ENCODE assay signal across 12 mouse cellular contexts in the genomic region with DNA sequence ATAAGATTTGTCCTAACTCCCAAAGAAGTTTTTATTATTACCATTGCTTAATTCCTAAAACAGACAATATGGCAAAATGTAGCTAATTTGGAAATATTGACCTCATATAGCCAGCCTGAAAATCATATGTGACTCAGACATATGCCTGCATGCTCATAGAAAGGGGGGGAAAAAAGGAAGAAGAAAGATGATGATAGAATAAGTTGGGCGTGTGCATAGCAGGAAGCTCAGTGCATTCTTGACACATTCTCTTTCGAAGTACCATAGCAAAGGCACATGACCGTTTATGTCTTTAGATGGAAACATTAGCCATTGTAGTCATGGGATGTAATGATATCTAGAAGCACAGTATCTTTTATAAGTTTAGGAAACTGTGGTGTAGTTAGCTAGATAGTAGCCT. TPM values are rescaled to one million over a fixed set of nuclear protein-coding genes. Genes with fewer than 3 reads are reported as not detected.
DNase-seq lines count a peak whose midpoint lies in the region; ATAC-seq and TF ChIP-seq lines count a peak whose summit lies in the region.
"Had no signal": no experiment of that assay in that cellular context is flagged by ENCODE, and none has a peak within 500 bp of the region (broad histone marks: within the 10 kb centered on the region; RNA-seq: fewer than 3 reads in every experiment).

Gene P2ry10b, plus strand, starts transcription at position 247 of the 400 bp plus-strand sequence.

- H3K9ac ChIP-seq in kidney, embryonic 16.5 days (replicated peaks; ENCODE audit: low read length), result no peak within 1 kb of the TSS

- no peak within 1 kb of the TSS for H3K4me2 ChIP-seq in kidney, embryonic 16.5 days (replicated peaks; ENCODE audit: low read depth, low read length)

- TF ChIP-seq CTCF in layer of hippocampus, adult 2 months (conservative IDR thresholded peaks at IDR 0.05), result no peak
- TF ChIP-seq CTCF in G1E (IDR thresholded peaks at IDR 0.05; ENCODE audit: low read depth, low read length), result no peak

- H3K36me3 ChIP-seq in G1E (replicated peaks), result no peaks in the 10 kb centered on the region
- H3K36me3 ChIP-seq in kidney, embryonic 16.5 days (ENCODE audit: insufficient read depth, low read length), result no peaks in the 10 kb centered on the region
- H3K36me3 ChIP-seq: forebrain, embryonic 10.5 days had no signal

- H3K4me1 ChIP-seq in G1E (ENCODE audit: insufficient read depth, low read depth, low read length), result peaks cover 10% of the 10 kb centered on the region; the same call in 1 of the 2 replicates
- H3K4me1 ChIP-seq in kidney, embryonic 16.5 days (ENCODE audit: insufficient read depth, low read length), result no peaks in the 10 kb centered on the region

- H3K9me3 ChIP-seq in G1E (replicated peaks), result no peaks in the 10 kb centered on the region
- H3K9me3 ChIP-seq in kidney, embryonic 16.5 days (ENCODE audit: low read length), result no peaks in the 10 kb centered on the region
- H3K9me3 ChIP-seq: forebrain, embryonic 10.5 days had no signal

- DNase-seq in layer of hippocampus, adult 2 months (ENCODE audit: low spot score in 2 of 2), result no peak
- no peak for DNase-seq in layer of hippocampus, postnatal 25 days (ENCODE audit: extremely low spot score in 1 of 2, low spot score in 1 of 2)
- no peak for DNase-seq in G1E (ENCODE audit: low spot score)
- DNase-seq in adrenal gland, adult (ENCODE audit: inconsistent age in 2 of 2, low spot score in 1 of 2), result no peak
- DNase-seq: gastrocnemius, postnatal 14 days; kidney, postnatal 4 days; retina, postnatal 1 day had no signal

- no peak for ATAC-seq in G1E (ENCODE audit: extremely low read depth, insufficient number of reproducible peaks, low FRiP score, poor library complexity, severe bottlenecking)
- ATAC-seq in granulocyte monocyte progenitor cell, adult 5-6 weeks (replicated peaks; ENCODE audit: poor library complexity, severe bottlenecking), result peak; percentile 56
- peak; percentile 73 for ATAC-seq in monocyte, adult 5-6 weeks (replicated peaks; ENCODE audit: insufficient number of reproducible peaks, low FRiP score, low TSS enrichment, poor library complexity, severe bottlenecking)
- no peak for ATAC-seq in kidney, embryonic 16.5 days (ENCODE audit: low FRiP score, low TSS enrichment)

- no peak within 1 kb of the TSS for H3K4me3 ChIP-seq in layer of hippocampus, adult 2 months
- H3K4me3 ChIP-seq in G1E (ENCODE audit: low read depth, low read length), result peak within 1 kb of the TSS; percentile 23; the same call in 1 of the 2 replicates
- H3K4me3 ChIP-seq in kidney, embryonic 16.5 days (ENCODE audit: low read length), result no peak within 1 kb of the TSS
- H3K4me3 ChIP-seq: forebrain, embryonic 10.5 days had no signal

- H3K27ac ChIP-seq in layer of hippocampus, adult 2 months, result 0 out of 2 replicates have a peak within 1 kb of the TSS, but pooled peaks have one; percentile 18
- no peak within 1 kb of the TSS for H3K27ac ChIP-seq in kidney, embryonic 16.5 days (ENCODE audit: low read length)
- H3K27ac ChIP-seq: forebrain, embryonic 10.5 days had no signal

- no peaks in the 10 kb centered on the region for H3K27me3 ChIP-seq in G1E (ENCODE audit: insufficient read depth, low read length)
- 0 out of 2 replicates have a peak, but pooled peaks cover 2% of the 10 kb centered on the region for H3K27me3 ChIP-seq in kidney, embryonic 16.5 days (ENCODE audit: insufficient read depth, low read length)

- WGBS in kidney, embryonic 16.5 days, result 89% methylated on average over 3 of the region's 3 CpGs

RNA-seq across cellular contexts. Expression of gene P2ry10b, which starts in this region (rescaled TPM):
- total RNA-seq in layer of hippocampus, adult 2 months (2021), result under 1 TPM; 0.23 to 0.66 TPM
- under 1 TPM; 0.16 to 0.34 TPM for total RNA-seq in layer of hippocampus, postnatal 25 days (2021)
- total RNA-seq in G1E (2014; fragmentation: Nextera tagmentation) (8.1 and 10.7 TPM in 2 replicates), G1E (2017) (9.2 and 9.8 TPM in 2 replicates)
- 0.14 and 0.19 TPM in 2 replicates for polyA plus RNA-seq in G1E (2012)
- total RNA-seq in granulocyte monocyte progenitor cell, adult 5-6 weeks (2014; fragmentation: Nextera tagmentation), result 0.11 TPM in 1 of 2 replicates, not detected in the other
- 0.15 and 0.34 TPM in 2 replicates for total RNA-seq in granulocyte monocyte progenitor cell, adult 5-6 weeks (2017)
- 34.3 to 39.3 TPM (median 36.2 TPM) in 3 replicates for total RNA-seq in monocyte, adult 5-6 weeks (2017)
- polyA plus RNA-seq in kidney, embryonic 16.5 days (2015; fragmentation: Nextera tagmentation; extraction: Ambion mirVana), result 0.80 and 0.82 TPM in 2 replicates
- total RNA-seq: megakaryocyte-erythroid progenitor cell, adult 5-6 weeks had no signal

Comparison
In these comparisons a context has a peak if more than half of its experiments do, and no peak if none do; other contexts are left out.
1. RNA of gene P2ry10b (total RNA-seq): 34.3 to 39.3 TPM in monocyte, adult 5-6 weeks and 8.1 to 10.7 TPM in G1E; 0.23 to 0.66 TPM in layer of hippocampus, adult 2 months, 0.16 to 0.34 TPM in layer of hippocampus, postnatal 25 days and 0.11 to 0.34 TPM in granulocyte monocyte progenitor cell, adult 5-6 weeks; every median in the first group is over 4 times any median in the second.
2. Peak in ATAC-seq in granulocyte monocyte progenitor cell, adult 5-6 weeks; RNA of the gene not detected or under 1 TPM.